Mouse (Mus musculus): ENCODE results near the gene Wfdc3.

- no peak for TF ChIP-seq CTCF (conservative IDR thresholded peaks at IDR 0.05; ENCODE audit: insufficient read depth, insufficient read length, low read depth, low read length)
- TF ChIP-seq POLR2A (IDR thresholded peaks at IDR 0.05; ENCODE audit: low read depth, low read length), result no peak
These were observed 20.1 kb upstream of the Wfdc3 start for GRCm38 (mm10) chr2:164765841-164766240.
